Mouse (Mus musculus) right cerebral cortex, postnatal 4 days (tissue): Measurements from ENCODE around the gene Olfr772.
"Not testable (repeated sequence)": the region's sequence is repeated elsewhere in the genome, so short reads cannot be mapped to it uniquely, and the experiment has no call there.

Experiments used
- DNase-seq: peaks from one replicate; pipeline ENCODE4 v3.0.0-alpha.2; 2022

The Olfr772 gene

DNA sequence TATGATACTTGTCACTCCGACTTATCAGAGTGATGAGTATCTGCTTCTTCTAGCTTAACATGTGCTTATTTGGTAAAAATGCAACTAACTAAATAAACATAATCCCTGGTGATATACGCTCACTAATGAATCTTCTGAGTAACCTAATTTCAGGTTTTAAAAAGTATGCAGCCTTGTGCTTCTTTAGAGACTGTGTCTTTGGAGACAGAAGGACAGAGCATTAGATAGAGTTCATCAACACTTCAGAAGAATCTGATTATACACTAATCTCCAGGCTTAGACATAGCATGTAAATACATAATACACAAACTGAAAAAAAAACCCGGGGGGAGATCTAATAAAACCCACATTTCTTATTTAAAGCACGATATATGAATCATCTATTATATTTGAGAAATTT lies at the start of gene Olfr772:
Gene Olfr772 (minus strand): TSS at position 101 of the 400 bp plus-strand sequence.
- DNase-seq, result not testable (repeated sequence)

DNA sequence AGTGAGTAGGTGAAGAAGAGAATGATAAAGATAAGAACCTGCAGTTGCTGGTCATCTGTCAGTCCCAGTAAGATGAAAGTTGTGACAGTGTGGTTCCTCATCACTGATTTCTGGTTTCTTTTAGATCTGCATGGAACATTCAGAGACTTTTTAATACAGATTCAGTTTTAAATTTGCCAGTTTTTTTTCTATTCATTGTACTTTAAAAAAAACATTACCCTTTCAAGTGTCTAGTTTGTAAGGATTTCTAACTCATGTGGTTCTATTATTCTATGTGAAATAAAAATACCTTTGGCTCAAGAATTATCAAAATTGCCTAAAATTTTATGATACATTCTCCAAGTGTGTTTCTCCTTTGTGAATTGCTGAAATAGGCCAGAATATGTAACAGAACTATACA lies 9.6 kb upstream of the Olfr772 start, which contains the start of gene Olfr773:
Gene Olfr773 (minus strand): TSS at position 101 of the 400 bp plus-strand sequence.
- not testable (repeated sequence) for DNase-seq

DNA sequence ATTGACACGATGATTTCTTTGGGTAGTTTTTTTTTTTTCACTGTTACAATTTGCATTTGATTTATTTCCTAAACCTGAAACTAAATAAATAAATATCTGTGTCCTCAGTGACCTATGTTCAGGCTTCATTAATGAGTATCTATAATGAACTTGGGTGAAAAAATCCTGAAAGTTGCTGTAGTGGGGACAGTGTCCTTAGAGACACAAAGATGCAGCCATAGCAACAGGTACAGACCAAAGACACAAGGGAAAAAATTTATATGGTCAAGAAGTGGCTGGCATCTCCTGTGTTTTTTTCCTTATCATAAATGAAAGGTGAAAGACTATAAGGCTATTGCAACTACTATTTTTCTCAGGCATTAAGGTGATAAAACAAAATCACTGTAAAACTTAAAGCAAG lies 13.1 kb downstream of the Olfr772 start, which contains the start of gene Olfr771:
Gene Olfr771 (minus strand): TSS at position 101 of the 400 bp plus-strand sequence.
- DNase-seq, result no peak

DNA sequence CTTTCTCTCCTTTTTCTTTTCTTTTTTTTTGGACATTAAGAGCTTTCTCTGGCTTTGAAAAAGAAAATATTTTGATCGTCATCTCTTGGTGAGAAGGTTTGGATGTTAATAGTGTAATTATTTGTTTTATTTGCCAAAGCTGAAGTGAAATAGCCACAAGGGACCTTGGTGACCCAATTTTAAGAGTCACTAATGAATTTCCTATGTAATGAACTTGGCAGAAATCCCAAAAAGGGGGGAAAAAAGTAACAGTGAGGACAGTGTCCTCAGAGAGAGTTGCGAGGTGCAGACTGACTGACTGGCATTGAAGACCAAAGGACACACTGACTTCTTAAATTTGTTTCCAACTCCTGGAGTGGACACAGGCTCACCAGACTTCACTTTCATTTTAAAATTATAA lies 38.8 kb downstream of the Olfr772 start, which contains the start of gene Olfr770:
Gene Olfr770 (minus strand): TSS at position 101 of the 400 bp plus-strand sequence.
- DNase-seq, result no peak
